Mouse (Mus musculus) left cerebral cortex, postnatal 10 days (tissue): ENCODE results near the gene Tmem53. TPM values are rescaled to one million over a fixed set of nuclear protein-coding genes. Genes with fewer than 3 reads are reported as not detected.
A peak's percentile ranks its signal among the peaks of the same experiment; 100 is the strongest.

Experiments
- DNase-seq, 2 experiments: peaks; one replicate each; pipeline ENCODE4 v3.0.0; 2021 to 2022; ENCODE audit warnings: low spot score in 2 of 2, mixed read lengths in 1 of 2; ENCODE audit errors: extremely low spot score in 1 of 2
- intact Hi-C: fragments of 180-260 bp; cut with DNase I; formaldehyde crosslinking; loops from one replicate; pipeline ENCODE4 v1.15.1; 2025
- total RNA-seq, 2 experiments: library from RNA; stranded (reverse); gene quantifications; 2 replicates each; pipeline ENCODE4 v1.2.3; 2021

The Tmem53 gene
- total RNA-seq, 2 experiments from 2014 or later, result 2.0 to 3.2 TPM

- no peak for DNase-seq
- intact Hi-C loops, result no loop called here
These were observed 25.9 kb downstream of the Tmem53 start for GRCm38 (mm10) chr4:117277687-117278086.

GRCm38 (mm10) chr4:117278381-117279252, 26.9 kb downstream of the Tmem53 start:
- intact Hi-C loops, result no loop called here
- DNase-seq, result no peak

- no peak for DNase-seq
- intact Hi-C loops, result no loop called here
These were observed 27.5 kb downstream of the Tmem53 start for GRCm38 (mm10) chr4:117279253-117279642.

- no peak for DNase-seq
- intact Hi-C loops, result no loop called here
These were observed 28.7 kb downstream of the Tmem53 start for GRCm38 (mm10) chr4:117280397-117280930.

GRCm38 (mm10) chr4:117281090-117281845, 29.5 kb downstream of the Tmem53 start:
- no peak for DNase-seq
- intact Hi-C loops, result no loop called here

- DNase-seq, result no peak
- intact Hi-C loops, result no loop called here
These were observed 31.8 kb downstream of the Tmem53 start for GRCm38 (mm10) chr4:117283271-117284191.

GRCm38 (mm10) chr4:117284363-117284762, 32.6 kb downstream of the Tmem53 start:
- DNase-seq, result no peak
- intact Hi-C loops, result no loop called here

GRCm38 (mm10) chr4:117288277-117288926, 36.7 kb downstream of the Tmem53 start:
- intact Hi-C loops, result no loop called here

GRCm38 (mm10) chr4:117288927-117289801, 37.4 kb downstream of the Tmem53 start:
- intact Hi-C loops, result no loop called here
- DNase-seq, result peak; percentile 60 to 90

More at GRCm38 (mm10) chr4:117288277-117288926, 36.7 kb downstream of the Tmem53 start:
- DNase-seq, result no peak

- no peak for DNase-seq
- intact Hi-C loops, result no loop called here
These were observed 39.9 kb downstream of the Tmem53 start for GRCm38 (mm10) chr4:117291696-117292095.

- no peak for DNase-seq
- intact Hi-C loops, result no loop called here
These were observed 45.3 kb downstream of the Tmem53 start for GRCm38 (mm10) chr4:117296849-117297593.

GRCm38 (mm10) chr4:117297819-117298218, 46.1 kb downstream of the Tmem53 start:
- intact Hi-C loops, result no loop called here
- no peak for DNase-seq

GRCm38 (mm10) chr4:117299921-117300320, 48.2 kb downstream of the Tmem53 start:
- intact Hi-C loops, result no loop called here
- DNase-seq, result no peak

GRCm38 (mm10) chr4:117302027-117302806, 50.5 kb downstream of the Tmem53 start:
- DNase-seq, result no peak
- intact Hi-C loops, result no loop called here

GRCm38 (mm10) chr4:117303581-117304238, 52.0 kb downstream of the Tmem53 start:
- no peak for DNase-seq
- intact Hi-C loops, result no loop called here
